Mouse (Mus musculus): ENCODE measurements around the gene Lclat1.

Lclat1 gene

DNA sequence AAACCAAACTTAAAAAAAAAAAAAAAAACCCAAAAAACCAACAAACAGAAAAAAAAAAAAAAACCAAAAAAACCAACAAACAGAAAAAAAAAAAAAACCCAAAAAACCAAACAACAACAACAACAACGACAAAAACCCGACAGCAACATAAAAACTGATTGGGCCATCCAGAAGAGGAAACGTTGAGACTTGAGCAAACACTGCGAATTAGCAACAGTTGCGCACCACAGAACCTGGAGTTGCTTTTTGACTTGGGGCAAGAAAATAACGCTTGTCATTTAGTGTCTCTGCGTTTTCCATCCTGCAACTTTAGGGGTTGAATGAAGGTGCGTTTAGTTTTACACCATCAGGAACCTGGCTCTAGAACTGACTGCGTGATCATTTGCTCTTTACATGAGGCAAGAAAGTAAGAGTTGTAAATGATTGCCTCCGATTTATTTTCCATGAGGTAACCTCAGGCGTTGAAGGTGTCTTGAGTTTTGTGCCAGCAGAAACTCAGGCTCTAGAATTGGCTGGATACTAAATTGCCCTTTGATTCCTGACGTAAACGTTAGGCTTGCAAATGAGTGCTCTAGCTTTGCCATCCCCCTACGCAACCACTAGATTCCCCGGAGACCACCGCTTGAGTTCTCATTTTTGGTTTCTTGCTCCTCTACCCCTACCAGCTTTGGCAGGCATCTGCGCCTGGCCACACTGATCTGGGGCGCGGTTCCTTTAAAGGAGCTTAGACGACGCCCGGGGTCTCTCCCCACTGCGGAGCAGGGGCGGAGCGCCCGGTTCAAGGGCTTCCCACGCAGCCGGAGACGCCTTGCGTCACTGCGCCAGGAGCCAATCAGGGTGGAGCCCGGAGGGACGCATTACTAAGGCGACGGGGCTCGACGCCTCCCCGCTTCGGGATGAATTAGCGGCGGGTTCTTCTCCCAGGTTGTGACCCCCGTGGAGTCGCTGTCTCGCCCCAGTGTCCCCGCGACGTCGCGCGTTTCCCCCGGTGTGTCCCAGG is at the start of gene Lclat1:
Gene Lclat1 (plus strand): TSS at position 828 of the 1,000 bp plus-strand sequence.
- in situ Hi-C loops (cut with MboI; ENCODE audit: low pct_unique_long_range_greater_than_20kb in 1 of 2, low sequenced_read_pairs in 2 of 2, unreplicated experiment in 1 of 2): no loop called here

GRCm38 (mm10) chr17:73058319-73058718 is 49.5 kb upstream of the Lclat1 start:
- in situ Hi-C loops (cut with MboI; ENCODE audit: low pct_unique_long_range_greater_than_20kb in 1 of 2, low sequenced_read_pairs in 2 of 2, unreplicated experiment in 1 of 2): no loop called here

- in situ Hi-C loops (cut with MboI; ENCODE audit: low pct_unique_long_range_greater_than_20kb in 1 of 2, low sequenced_read_pairs in 2 of 2, unreplicated experiment in 1 of 2): no loop called here
These were observed 47.4 kb upstream of the Lclat1 start for GRCm38 (mm10) chr17:73060224-73060896.

DNA sequence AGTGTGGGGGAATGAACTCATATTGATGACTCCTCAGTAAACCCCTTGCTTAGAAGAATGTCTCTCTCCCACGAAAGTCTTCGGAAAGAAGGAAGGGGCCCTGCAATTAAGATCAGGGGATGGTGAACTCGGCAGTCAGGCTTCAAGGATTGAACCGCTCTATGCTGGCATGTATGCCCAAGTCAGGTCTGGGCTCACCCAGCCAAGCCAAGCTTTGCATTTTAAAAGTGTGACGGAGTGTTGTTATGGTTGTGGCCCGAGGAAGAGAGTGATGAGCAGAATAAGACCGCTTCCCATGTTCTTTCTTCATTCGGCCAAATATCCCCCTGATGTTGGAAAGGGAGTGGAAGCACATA is 46.9 kb upstream of the Lclat1 start:
- in situ Hi-C loops (cut with MboI; ENCODE audit: low pct_unique_long_range_greater_than_20kb in 1 of 2, low sequenced_read_pairs in 2 of 2, unreplicated experiment in 1 of 2): no loop called here

DNA sequence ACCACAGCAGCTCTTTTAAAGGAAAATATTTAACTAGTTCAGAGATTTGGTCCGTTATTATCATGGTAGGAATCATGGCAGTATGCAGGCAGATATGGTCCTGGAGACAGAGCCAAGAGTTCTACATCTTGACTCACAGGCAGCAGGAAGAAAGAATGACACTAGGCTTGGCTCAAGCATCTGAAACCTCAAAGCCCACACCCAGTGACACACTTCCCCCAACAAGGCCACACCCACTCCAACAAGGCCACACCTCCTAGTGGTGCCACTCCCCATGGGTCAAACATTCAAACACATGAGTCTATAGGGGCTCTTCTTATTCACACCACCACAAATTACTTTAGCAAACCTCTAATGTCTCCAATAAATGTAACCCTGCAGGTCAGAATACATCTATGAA is 45.1 kb upstream of the Lclat1 start:
- in situ Hi-C loops (cut with MboI; ENCODE audit: low pct_unique_long_range_greater_than_20kb in 1 of 2, low sequenced_read_pairs in 2 of 2, unreplicated experiment in 1 of 2): no loop called here

DNA sequence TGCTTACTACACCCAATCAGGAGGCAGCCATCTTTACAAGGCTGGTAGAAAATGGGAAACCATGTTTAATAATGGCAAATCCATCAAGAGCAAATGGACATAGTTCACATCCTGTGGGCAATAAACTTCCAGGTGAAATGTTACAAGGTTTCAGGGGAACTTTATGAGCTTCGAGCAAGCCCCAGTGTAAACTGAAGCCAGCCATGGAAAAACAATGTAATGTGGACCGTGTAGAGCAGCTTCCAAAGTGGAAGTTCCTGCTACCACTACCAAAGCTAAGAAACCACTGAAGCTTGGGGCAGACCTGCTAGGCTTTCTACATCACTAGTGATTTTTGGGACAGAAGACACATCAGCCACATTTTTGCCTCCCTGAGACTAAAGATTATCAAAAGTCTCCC is 44.5 kb upstream of the Lclat1 start:
- in situ Hi-C loops (cut with MboI; ENCODE audit: low pct_unique_long_range_greater_than_20kb in 1 of 2, low sequenced_read_pairs in 2 of 2, unreplicated experiment in 1 of 2): no loop called here

DNA sequence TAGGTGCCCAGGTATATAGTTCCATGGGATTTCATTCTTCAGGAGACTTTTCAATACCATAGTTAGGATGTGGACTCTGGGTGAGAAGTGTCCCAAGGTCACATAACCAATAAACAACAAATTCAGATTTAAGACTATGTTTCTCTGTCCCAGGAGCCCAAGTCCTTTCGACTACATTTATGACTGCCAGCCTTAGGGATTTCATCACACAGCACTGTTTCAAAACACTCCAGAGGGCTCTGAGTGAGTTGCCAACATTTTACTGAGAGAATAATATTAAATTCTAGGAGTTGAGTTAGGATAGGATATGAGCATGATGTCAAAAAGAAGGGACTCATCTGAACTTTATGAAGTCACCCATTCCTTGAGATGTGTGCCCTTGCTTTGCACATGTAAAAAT is 44.0 kb upstream of the Lclat1 start:
- in situ Hi-C loops (cut with MboI; ENCODE audit: low pct_unique_long_range_greater_than_20kb in 1 of 2, low sequenced_read_pairs in 2 of 2, unreplicated experiment in 1 of 2): no loop called here

DNA sequence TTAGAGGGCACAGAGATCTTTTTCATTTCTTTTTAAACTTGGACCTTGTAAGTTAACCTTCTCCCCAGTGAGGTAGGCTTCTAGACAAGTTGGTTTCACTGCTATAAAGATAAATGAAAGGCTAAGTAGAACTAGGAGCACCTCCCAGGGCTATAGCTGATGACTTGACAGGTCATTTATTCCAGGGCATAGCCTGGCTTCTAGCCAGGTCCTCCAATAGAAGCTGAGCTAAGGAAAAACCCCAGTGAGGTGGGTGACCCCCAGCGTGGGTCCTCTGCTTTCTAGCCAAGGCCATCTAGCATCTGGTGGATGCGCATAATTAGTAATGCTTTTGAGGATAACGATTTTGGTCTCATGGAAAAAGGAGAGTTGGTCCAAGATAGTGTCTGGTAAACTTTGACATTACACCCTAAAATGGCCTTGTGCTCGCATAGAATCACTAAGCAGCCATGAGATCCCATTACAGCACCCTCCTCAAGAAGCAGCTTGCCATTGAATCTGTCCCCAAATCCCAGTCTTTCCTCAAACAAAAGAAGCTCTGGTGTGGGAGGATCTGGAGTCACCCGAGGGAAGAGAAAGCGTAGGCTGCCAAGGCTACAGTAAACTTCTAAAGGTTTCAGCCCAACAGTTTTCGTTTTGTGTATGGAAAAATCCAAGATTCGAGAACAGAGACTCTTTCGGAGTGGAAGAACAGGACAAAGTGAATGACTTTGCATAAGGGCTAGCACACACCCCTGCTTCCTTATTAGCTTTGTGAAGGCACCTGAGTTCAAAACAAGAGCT is 41.2 kb upstream of the Lclat1 start:
- in situ Hi-C loops (cut with MboI; ENCODE audit: low pct_unique_long_range_greater_than_20kb in 1 of 2, low sequenced_read_pairs in 2 of 2, unreplicated experiment in 1 of 2): no loop called here

- in situ Hi-C loops (cut with MboI; ENCODE audit: low pct_unique_long_range_greater_than_20kb in 1 of 2, low sequenced_read_pairs in 2 of 2, unreplicated experiment in 1 of 2): no loop called here
These were observed 40.4 kb upstream of the Lclat1 start for GRCm38 (mm10) chr17:73067423-73067822.

DNA sequence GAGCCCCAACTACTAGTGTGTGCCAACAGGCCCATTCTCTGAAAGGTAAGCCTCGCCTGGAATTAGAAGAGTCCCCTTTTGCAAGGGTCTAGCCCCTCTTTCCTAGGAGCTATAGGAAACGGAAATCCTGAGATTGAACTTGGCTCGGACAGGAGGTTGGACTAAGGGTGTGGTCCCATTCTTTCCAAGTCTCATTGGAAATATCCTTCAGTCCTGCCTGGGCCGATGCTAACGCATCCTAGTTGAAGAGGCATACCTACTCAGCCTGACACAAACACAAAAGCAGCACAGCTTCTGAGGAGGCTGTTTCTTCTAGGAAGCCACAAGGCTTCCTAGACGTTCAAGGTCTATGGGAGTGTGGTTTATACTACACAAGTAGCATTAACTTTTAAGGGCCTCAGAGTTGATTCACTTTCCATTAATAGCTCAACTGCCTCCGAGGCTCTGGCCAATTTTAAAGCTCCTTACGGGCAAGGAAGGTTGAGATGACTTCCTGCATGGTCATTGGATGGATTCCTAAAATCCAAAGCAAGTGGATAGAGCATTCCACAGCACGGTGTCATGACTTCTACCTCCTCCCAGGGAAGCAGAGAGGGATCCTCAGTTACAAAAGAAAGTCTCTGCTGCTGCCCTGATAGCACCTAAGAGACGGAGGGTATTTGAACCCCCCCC is 39.3 kb upstream of the Lclat1 start:
- in situ Hi-C loops (cut with MboI; ENCODE audit: low pct_unique_long_range_greater_than_20kb in 1 of 2, low sequenced_read_pairs in 2 of 2, unreplicated experiment in 1 of 2): no loop called here

- in situ Hi-C loops (cut with MboI; ENCODE audit: low pct_unique_long_range_greater_than_20kb in 1 of 2, low sequenced_read_pairs in 2 of 2, unreplicated experiment in 1 of 2): no loop called here
These were observed 37.3 kb upstream of the Lclat1 start for GRCm38 (mm10) chr17:73070466-73070865.

- in situ Hi-C loops (cut with MboI; ENCODE audit: low pct_unique_long_range_greater_than_20kb in 1 of 2, low sequenced_read_pairs in 2 of 2, unreplicated experiment in 1 of 2): no loop called here
These were observed 36.0 kb upstream of the Lclat1 start for GRCm38 (mm10) chr17:73071725-73072263.

- in situ Hi-C loops (cut with MboI; ENCODE audit: low pct_unique_long_range_greater_than_20kb in 1 of 2, low sequenced_read_pairs in 2 of 2, unreplicated experiment in 1 of 2): no loop called here
These were observed 35.5 kb upstream of the Lclat1 start for GRCm38 (mm10) chr17:73072286-73072685.

DNA sequence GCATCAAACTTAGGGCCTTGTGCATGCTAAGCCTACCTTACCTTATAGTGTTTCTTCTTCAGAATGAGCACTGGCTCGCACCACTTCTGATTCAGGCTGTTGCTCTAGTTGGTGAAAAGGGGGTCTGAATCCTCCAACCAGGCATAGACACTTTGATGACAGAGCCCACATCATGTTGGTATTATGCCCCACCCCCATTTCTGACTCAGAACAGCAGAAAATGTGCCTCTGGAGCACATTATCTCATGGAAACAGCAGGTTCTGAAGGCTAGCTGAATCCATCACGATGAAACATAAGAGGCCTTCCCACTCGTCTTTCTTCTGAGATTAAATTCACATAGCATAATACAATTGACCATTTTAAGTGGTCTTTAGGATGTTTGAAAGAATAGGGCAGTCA is 33.2 kb upstream of the Lclat1 start:
- in situ Hi-C loops (cut with MboI; ENCODE audit: low pct_unique_long_range_greater_than_20kb in 1 of 2, low sequenced_read_pairs in 2 of 2, unreplicated experiment in 1 of 2): no loop called here

- in situ Hi-C loops (cut with MboI; ENCODE audit: low pct_unique_long_range_greater_than_20kb in 1 of 2, low sequenced_read_pairs in 2 of 2, unreplicated experiment in 1 of 2): no loop called here
These were observed 32.4 kb upstream of the Lclat1 start for GRCm38 (mm10) chr17:73075238-73075890.

DNA sequence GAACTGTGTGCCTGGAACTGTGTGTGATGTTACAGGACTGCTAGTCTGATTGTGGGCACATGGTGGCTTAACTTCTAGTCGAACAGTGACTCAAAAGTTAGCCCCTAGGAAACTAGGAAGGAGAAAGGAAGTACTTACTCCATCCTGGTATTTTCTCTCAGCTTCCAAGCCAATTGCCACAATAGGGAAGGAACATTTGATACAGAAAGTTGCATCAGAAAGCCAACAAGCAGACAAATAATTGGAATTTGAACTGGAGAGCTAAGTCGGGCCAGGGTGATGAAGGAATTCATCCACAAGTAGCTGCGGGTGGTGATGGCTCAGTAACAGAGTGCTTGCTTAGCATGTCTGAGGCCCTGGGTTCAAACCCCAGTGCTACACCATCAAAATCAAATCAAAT is 30.1 kb upstream of the Lclat1 start:
- in situ Hi-C loops (cut with MboI; ENCODE audit: low pct_unique_long_range_greater_than_20kb in 1 of 2, low sequenced_read_pairs in 2 of 2, unreplicated experiment in 1 of 2): no loop called here

DNA sequence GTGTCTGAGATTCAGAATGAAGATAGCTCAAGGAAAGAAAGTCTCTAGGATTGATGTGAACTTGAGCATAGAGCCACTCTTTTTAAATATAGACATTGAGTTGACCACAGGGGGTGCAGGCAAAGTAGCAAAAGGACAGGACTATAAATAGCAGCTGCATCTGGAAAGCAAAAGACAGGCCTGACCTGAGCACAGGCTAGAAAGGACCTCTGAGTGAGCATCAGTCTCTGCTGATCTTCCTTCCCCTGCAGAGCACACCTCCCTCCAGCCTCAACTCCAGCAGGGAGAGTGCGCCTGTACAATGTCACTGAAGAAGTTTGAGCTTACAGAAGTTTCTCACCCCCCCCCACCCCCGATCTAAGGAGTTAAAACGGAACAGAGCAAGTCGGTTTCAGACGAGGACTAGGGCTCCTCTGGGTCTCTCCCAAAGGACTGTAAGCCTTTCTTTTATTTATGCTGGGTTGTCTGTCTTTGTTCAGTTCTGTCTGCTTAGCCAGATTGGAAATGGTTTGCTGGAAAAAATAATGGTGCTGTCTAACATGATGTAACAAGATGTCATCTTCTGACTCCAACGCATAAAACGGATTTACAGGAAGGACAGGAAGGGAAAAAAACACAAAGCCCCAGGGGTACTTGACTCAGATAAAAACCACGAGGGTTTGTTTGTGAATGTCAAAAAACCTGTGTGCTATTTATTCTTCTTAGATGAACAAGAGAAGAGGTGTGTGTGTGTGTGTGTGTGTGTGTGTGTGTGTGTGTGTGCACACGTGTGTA is 26.2 kb upstream of the Lclat1 start:
- in situ Hi-C loops (cut with MboI; ENCODE audit: low pct_unique_long_range_greater_than_20kb in 1 of 2, low sequenced_read_pairs in 2 of 2, unreplicated experiment in 1 of 2): no loop called here

All from mouse embryonic stem cell (cell line).